Mouse (Mus musculus) MEL (cell line): ENCODE results near the gene Angptl6. TPM values are rescaled to one million over a fixed set of nuclear protein-coding genes. Genes with fewer than 3 reads are reported as not detected.

Experiments
- DNase-seq: peaks from one replicate; pipeline ENCODE4 v3.0.0; 2011; ENCODE audit warnings: low read depth, low spot score
- H3K27ac ChIP-seq: 2 replicates; pipeline ENCODE4 v1.5.1; 2012; ENCODE audit warnings: low read depth, mild to moderate bottlenecking, control low read depth, low read length, moderate library complexity; ENCODE audit not compliant: control insufficient read depth
- H3K27me3 ChIP-seq, 2 experiments: fragments of 150-350 bp in 1 of 2; sonication (generic) in 1 of 2; 2 replicates each; pipeline ENCODE4 v1.6.1; 2012; ENCODE audit warnings: low read length in 2 of 2, mild to moderate bottlenecking in 2 of 2, improper control_type of control experiment in 1 of 2, moderate library complexity in 1 of 2; ENCODE audit not compliant: insufficient read depth in 2 of 2, control insufficient read depth in 1 of 2
- H3K36me3 ChIP-seq, 2 experiments: 2 replicates each; pipeline ENCODE4 v1.6.1; 2012 to 2014; ENCODE audit warnings: low read length in 2 of 2, improper control_type of control experiment in 1 of 2, inconsistent platforms in 1 of 2, mild to moderate bottlenecking in 1 of 2; ENCODE audit not compliant: insufficient read depth in 2 of 2, control insufficient read depth in 1 of 2
- H3K4me1 ChIP-seq, 2 experiments: fragments of 150-350 bp in 1 of 2; sonication (generic) in 1 of 2; 2 replicates each; pipeline ENCODE4 v1.6.1; 2012; ENCODE audit warnings: low read length in 2 of 2, improper control_type of control experiment in 1 of 2, mild to moderate bottlenecking in 1 of 2; ENCODE audit not compliant: insufficient read depth in 2 of 2, control insufficient read depth in 1 of 2
- H3K4me3 ChIP-seq, 2 experiments: fragments of 150-350 bp in 1 of 2; sonication (generic) in 1 of 2; 2 replicates each; pipeline ENCODE4 v1.5.1; 2012; ENCODE audit warnings: low read depth in 2 of 2, low read length in 2 of 2, mild to moderate bottlenecking in 2 of 2, moderate library complexity in 2 of 2, control low read depth in 1 of 2, improper control_type of control experiment in 1 of 2; ENCODE audit not compliant: control insufficient read depth in 1 of 2, insufficient read depth in 1 of 2
- H3K79me2 ChIP-seq: 2 replicates; pipeline ENCODE4 v1.6.1; 2012; ENCODE audit warnings: mild to moderate bottlenecking, low read length, moderate library complexity; ENCODE audit not compliant: control insufficient read depth, poor library complexity, insufficient read depth
- H3K9ac ChIP-seq: 2 replicates; pipeline ENCODE4 v1.6.1; 2012; ENCODE audit warnings: low read depth, mild to moderate bottlenecking, control low read depth, low read length, moderate library complexity; ENCODE audit not compliant: control insufficient read depth, poor library complexity, severe bottlenecking
- H3K9me3 ChIP-seq: fragments of 150-350 bp; sonication (generic); replicated peaks from 2 replicates; pipeline ENCODE4 v1.6.1; 2012; ENCODE audit warnings: mild to moderate bottlenecking, low read length, improper control_type of control experiment, moderate library complexity; ENCODE audit not compliant: insufficient read depth
- EP300 ChIP-seq, 2 experiments: IDR thresholded peaks; 2 replicates each; pipeline ENCODE4 v1.6.1; 2011; ENCODE audit warnings: improper control_type of control experiment in 2 of 2, low read length in 2 of 2, low read depth in 1 of 2, mild to moderate bottlenecking in 1 of 2
- HCFC1 ChIP-seq: IDR thresholded peaks from 2 replicates; pipeline ENCODE4 v1.6.1; 2012; ENCODE audit warnings: low read depth, mild to moderate bottlenecking, inconsistent platforms, low read length, improper control_type of control experiment, moderate library complexity
- POLR2AphosphoS2 ChIP-seq: IDR thresholded peaks from 2 replicates; pipeline ENCODE4 v1.6.1; 2011; ENCODE audit warnings: low read length, improper control_type of control experiment
- POLR2AphosphoS5 ChIP-seq: IDR thresholded peaks from 2 replicates; pipeline ENCODE4 v1.6.1; 2012; ENCODE audit warnings: low read depth, borderline replicate concordance, mild to moderate bottlenecking, inconsistent platforms, low read length, moderate library complexity, mixed read lengths
- RAD21 ChIP-seq: IDR thresholded peaks from 2 replicates; pipeline ENCODE4 v1.6.1; 2011; ENCODE audit warnings: mild to moderate bottlenecking, low read depth, low read length, improper control_type of control experiment
- SMC3 ChIP-seq: IDR thresholded peaks from 2 replicates; pipeline ENCODE4 v1.6.1; 2011; ENCODE audit warnings: low read depth, low read length, improper control_type of control experiment
- TAL1 ChIP-seq: IDR thresholded peaks from 2 replicates; pipeline ENCODE4 v1.6.1; 2012; ENCODE audit warnings: mild to moderate bottlenecking, inconsistent platforms, low read length, moderate library complexity, mixed read lengths
- TBP ChIP-seq: IDR thresholded peaks from 2 replicates; pipeline ENCODE4 v1.8.0; 2011; ENCODE audit warnings: low read depth, low read length, improper control_type of control experiment
- TCF12 ChIP-seq: IDR thresholded peaks from 2 replicates; pipeline ENCODE4 v1.6.1; 2014; ENCODE audit warnings: low read depth, mild to moderate bottlenecking, inconsistent platforms, low read length, improper control_type of control experiment, moderate library complexity
- ZKSCAN1 ChIP-seq: IDR thresholded peaks from 2 replicates; pipeline ENCODE4 v1.6.1; 2012; ENCODE audit warnings: low read depth, mild to moderate bottlenecking, inconsistent platforms, low read length, improper control_type of control experiment, moderate library complexity
- ZMIZ1 ChIP-seq: IDR thresholded peaks from 2 replicates; pipeline ENCODE4 v1.6.1; 2012; ENCODE audit warnings: low read depth, mild to moderate bottlenecking, inconsistent platforms, low read length, improper control_type of control experiment, moderate library complexity
- ZNF384 ChIP-seq: IDR thresholded peaks from 2 replicates; pipeline ENCODE4 v1.6.1; 2012; ENCODE audit warnings: low read depth, mild to moderate bottlenecking, inconsistent platforms, low read length, improper control_type of control experiment
- polyA plus RNA-seq, 2 experiments: library from polyadenylated mRNA; stranded (reverse) in 1 of 2; unstranded in 1 of 2; fragments of >175 nt in 1 of 2; fragments of >200 nt in 1 of 2; gene quantifications; 2 replicates each; pipeline versions ENCODE4 v1.2.1 to v1.2.4; 2012; ENCODE audit warnings: low replicate concordance in 2 of 2, low read depth in 1 of 2; ENCODE audit not compliant: insufficient read length in 2 of 2, insufficient read depth in 1 of 2, missing spikeins in 1 of 2
- total RNA-seq: library from RNA; depleted of rRNA; stranded (reverse); fragments of 300-350 nt; gene quantifications from 2 replicates; pipeline ENCODE4 v1.2.3, GENCODE M21; 2012

The Angptl6 gene
- total and polyA plus RNA-seq, 3 experiments: 10.9 to 22.6 TPM; not detected in 1

- H3K9me3 ChIP-seq: no peaks in the 10 kb centered on the region
- peaks cover 2 to 42% of the 10 kb centered on the region in 2 experiments for H3K4me1 ChIP-seq
- H3K27ac ChIP-seq: no peak overlapping the region
- DNase-seq: peak; percentile 79
- TF ChIP-seq POLR2AphosphoS5: peak; percentile 58; the same call in 1 of the 2 replicates
- no peak for TF ChIP-seq RAD21
- TF ChIP-seq POLR2AphosphoS2: no peak
- no peak for TF ChIP-seq ZKSCAN1
- H3K4me3 ChIP-seq: no peak overlapping the region
- peaks cover 59% of the 10 kb centered on the region for H3K79me2 ChIP-seq
- H3K36me3 ChIP-seq: peaks cover 18 to 48% of the 10 kb centered on the region in 2 experiments
- no peaks in the 10 kb centered on the region for H3K27me3 ChIP-seq
- H3K9ac ChIP-seq: no peak overlapping the region
Observed at GRCm38 (mm10) chr9:20893590-20894343, 14.2 kb upstream of the Angptl6 start.

- H3K36me3 ChIP-seq: peaks cover 18 to 46% of the 10 kb centered on the region in 2 experiments
- H3K27ac ChIP-seq: peak overlapping the region; percentile 14; the same call in 1 of the 2 replicates
- peaks cover 2 to 40% of the 10 kb centered on the region in 2 experiments for H3K4me1 ChIP-seq
- H3K9ac ChIP-seq: no peak overlapping the region
- no peaks in the 10 kb centered on the region for H3K9me3 ChIP-seq
- H3K4me3 ChIP-seq: no peak overlapping the region
- no peak for DNase-seq
- TF ChIP-seq TCF12 (no peak), ZNF384 (no peak), EP300 (IDR thresholded peaks at IDR 0.05; ENCODE audit: low read depth in 1 of 2, low read length in 2 of 2) (no peak), POLR2AphosphoS5 (peak; percentile 98; the same call in 1 of the 2 replicates), SMC3 (no peak)
- TF ChIP-seq, all 39 proteins: peak for 1
- H3K79me2 ChIP-seq: peaks cover 62% of the 10 kb centered on the region
- H3K27me3 ChIP-seq: no peaks in the 10 kb centered on the region
Observed at GRCm38 (mm10) chr9:20893069-20893468, 13.5 kb upstream of the Angptl6 start.

GRCm38 (mm10) chr9:20892104-20892653 lies 12.7 kb upstream of the Angptl6 start:
- Histone ChIP-seq H3K4me1 (peaks cover 2 to 37% of the 10 kb centered on the region in 2 experiments), H3K79me2 (peaks cover 57% of the 10 kb centered on the region), H3K9me3 (no peaks in the 10 kb centered on the region), H3K9ac (no peak overlapping the region; the same call in 1 of the 2 replicates), H3K27ac (peak overlapping the region; percentile 14), H3K27me3 (no peaks in the 10 kb centered on the region), H3K4me3 (no peak overlapping the region), H3K36me3 (peaks cover 18 to 44% of the 10 kb centered on the region in 2 experiments)
- peak; percentile 97 for DNase-seq
- peak; percentile 14; the same call in 1 of the 2 replicates for TF ChIP-seq TAL1
- peak; percentile 99 for TF ChIP-seq POLR2AphosphoS5
- TF ChIP-seq TBP: no peak
- TF ChIP-seq HCFC1: no peak
- no peak for TF ChIP-seq ZMIZ1
